Mouse (Mus musculus) stomach, postnatal 0 days (tissue): ENCODE data around the gene Clcn1.

ENCODE experiments used
- CTCF ChIP-seq: IDR thresholded peaks from 2 replicates; pipeline ENCODE4 v1.5.1; 2016; ENCODE audit warnings: antibody characterized with exemption, low read depth, mild to moderate bottlenecking, moderate library complexity
- EP300 ChIP-seq: optimal IDR thresholded peaks from 2 replicates; pipeline ENCODE3; 2016; ENCODE audit warnings: antibody characterized with exemption

DNA sequence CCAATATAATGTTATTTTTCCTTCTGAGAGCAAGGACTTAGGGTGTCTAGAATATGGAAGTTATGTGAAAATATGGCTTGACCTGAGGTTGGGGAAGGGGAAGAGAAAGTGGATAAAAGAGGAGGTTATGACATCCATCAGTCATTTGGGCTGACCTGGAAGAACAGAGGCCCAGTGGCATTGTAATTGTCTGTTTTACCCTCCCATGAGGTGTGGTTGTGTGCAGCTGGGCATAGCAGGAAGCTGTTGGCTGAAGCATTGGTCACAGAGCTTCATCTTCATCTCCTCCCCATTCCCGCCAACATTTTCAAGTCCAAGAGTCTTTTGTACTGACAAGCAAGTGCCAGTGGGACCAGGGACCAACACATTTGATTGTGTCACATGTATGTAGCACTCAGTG is 57.8 kb downstream of the Clcn1 start:
- TF ChIP-seq CTCF (no peak), EP300 (no peak)
